Mouse (Mus musculus): ENCODE measurements around the gene Zfp69.

The Zfp69 gene

GRCm38 (mm10) chr4:120924554-120925299 lies 26.8 kb downstream of the Zfp69 start, which contains the start of gene Exo5:
Gene Exo5, minus strand, starts transcription at chr4:120925017.
- DNase-seq (ENCODE audit: low spot score in 2 of 2), result peak; percentile 84 to 90

DNA sequence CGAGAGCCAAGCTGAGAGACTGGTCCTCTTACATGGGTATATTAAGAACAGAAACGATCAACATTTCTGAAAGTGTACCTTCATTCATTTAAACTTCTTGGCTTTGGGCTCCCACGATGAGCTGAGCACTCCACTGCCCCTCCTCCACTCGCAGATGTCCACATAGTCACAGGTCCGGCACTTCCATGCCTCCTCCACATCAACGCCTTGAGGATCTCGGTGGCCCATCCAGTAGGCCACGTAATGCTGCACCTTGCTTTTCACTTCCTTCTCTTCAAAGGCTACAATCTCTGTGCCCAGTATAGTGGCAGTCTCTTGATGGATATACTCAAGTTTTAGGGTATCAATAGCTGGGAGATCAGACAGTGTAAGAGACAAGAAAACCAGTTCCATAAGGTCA lies 30.0 kb downstream of the Zfp69 start:
- DNase-seq (ENCODE audit: low spot score in 2 of 2), result no peak

GRCm38 (mm10) chr4:120914501-120914900 lies 37.0 kb downstream of the Zfp69 start:
- no peak for DNase-seq (ENCODE audit: low spot score in 2 of 2)

DNA sequence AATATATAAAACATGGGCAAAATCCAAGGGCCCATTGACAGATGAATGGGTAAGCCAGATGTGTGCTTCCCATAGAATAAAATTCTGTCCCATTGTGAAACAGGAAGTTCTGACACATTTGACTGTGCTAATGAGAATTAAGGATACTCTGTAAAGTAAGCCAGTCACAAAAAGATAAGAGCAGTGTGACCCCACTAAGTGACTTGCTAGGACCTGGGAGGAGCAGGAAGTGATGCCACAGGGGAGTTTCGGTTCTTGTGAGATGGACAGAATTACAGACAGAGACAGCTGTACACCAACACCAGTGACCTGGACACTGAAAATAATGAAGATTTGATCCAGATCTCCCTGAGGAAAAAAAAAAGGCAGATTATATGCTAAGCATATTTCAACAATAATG lies 37.6 kb downstream of the Zfp69 start:
- DNase-seq (ENCODE audit: low spot score in 2 of 2), result no peak

DNA sequence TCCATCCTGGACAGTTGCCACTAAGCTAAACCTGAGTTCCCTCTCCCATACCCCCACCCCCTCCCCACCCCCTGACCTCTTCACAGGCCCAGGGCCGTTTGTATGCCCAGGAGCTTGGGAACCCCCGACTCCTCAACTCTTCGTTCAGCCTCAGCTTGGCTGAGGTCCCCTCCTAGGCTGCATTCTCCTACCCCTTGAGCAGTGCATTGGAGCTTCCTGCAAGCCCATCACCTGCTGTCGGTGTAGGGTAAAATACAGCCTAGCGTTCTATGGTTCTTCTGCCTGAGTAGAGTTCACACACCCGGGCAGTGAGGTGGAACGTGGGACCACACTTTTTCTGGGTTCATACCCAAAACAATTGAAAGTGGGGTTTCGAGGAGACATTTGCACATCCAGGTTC lies 38.1 kb downstream of the Zfp69 start:
- no peak for DNase-seq (ENCODE audit: low spot score in 2 of 2)

DNA sequence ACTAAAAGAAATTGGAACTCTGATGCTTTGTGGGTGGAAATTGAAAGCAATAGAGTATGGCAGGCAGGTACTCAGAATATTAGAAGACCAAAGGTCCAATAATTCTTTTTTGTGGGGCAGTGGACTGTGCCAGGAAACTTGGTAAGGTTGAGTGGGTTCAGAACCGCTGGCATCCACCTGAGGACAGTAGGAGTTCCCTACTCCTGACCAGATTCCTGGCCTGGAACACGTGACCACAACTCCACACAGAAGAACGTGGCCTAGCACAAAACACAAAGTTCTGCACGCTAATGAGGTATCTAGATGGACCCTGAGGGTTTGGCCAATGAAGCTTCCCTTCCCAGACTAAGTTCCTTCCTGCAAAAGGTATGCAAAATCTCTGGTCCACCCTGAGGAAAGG lies 38.6 kb downstream of the Zfp69 start:
- no peak for DNase-seq (ENCODE audit: low spot score in 2 of 2)

DNA sequence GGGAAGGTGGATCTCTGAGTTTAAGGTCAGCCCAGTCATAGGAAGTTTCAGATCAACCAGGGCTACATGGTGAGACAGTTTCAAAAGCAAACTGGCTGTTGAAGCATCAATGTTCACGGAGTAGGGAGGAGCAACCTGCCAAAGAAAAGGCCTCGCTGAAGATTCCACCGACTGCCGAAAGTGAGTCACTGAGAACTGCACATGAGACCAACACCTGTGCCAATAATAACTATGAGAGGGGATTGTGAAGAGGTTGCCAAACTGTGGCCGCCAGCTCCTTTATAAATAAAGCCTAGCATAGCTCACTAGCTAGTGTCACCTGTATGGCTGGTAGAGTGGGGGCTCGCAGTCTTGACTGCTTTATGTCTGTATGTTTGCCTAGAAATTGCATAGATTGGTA lies 40.4 kb downstream of the Zfp69 start:
- no peak for DNase-seq (ENCODE audit: low spot score in 2 of 2)

GRCm38 (mm10) chr4:120909558-120910150 lies 41.8 kb downstream of the Zfp69 start:
- DNase-seq (ENCODE audit: low spot score in 2 of 2), result peak in 1 of 2 experiments; percentile 27

GRCm38 (mm10) chr4:120905644-120906043 lies 45.9 kb downstream of the Zfp69 start:
- no peak for DNase-seq (ENCODE audit: low spot score in 2 of 2)

DNA sequence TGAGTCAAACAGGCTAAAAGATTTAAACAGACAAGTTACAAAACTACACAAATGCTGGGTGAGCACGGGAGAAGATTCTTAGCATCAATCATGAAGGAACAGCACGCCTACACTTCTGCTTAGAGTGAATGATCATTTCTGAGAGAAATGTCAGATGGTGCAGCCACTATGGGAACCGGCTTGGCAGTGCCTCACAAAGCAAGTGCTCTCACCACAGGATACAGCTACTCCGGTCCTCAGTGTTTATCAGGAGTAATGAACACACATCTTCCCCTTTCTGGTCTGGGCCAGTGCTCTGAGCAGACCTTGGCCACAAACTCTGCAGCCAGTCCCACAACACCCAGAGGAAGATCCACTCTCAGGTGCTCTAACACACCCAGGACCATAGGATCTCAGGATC lies 47.0 kb downstream of the Zfp69 start:
- no peak for DNase-seq (ENCODE audit: low spot score in 2 of 2)

- no peak for DNase-seq (ENCODE audit: low spot score in 2 of 2)
Observed at GRCm38 (mm10) chr4:120895810-120896584, 55.5 kb downstream of the Zfp69 start.

GRCm38 (mm10) chr4:120895226-120895625 lies 56.3 kb downstream of the Zfp69 start:
- DNase-seq (ENCODE audit: low spot score in 2 of 2), result no peak

GRCm38 (mm10) chr4:120894584-120894983 lies 56.9 kb downstream of the Zfp69 start:
- no peak for DNase-seq (ENCODE audit: low spot score in 2 of 2)

DNA sequence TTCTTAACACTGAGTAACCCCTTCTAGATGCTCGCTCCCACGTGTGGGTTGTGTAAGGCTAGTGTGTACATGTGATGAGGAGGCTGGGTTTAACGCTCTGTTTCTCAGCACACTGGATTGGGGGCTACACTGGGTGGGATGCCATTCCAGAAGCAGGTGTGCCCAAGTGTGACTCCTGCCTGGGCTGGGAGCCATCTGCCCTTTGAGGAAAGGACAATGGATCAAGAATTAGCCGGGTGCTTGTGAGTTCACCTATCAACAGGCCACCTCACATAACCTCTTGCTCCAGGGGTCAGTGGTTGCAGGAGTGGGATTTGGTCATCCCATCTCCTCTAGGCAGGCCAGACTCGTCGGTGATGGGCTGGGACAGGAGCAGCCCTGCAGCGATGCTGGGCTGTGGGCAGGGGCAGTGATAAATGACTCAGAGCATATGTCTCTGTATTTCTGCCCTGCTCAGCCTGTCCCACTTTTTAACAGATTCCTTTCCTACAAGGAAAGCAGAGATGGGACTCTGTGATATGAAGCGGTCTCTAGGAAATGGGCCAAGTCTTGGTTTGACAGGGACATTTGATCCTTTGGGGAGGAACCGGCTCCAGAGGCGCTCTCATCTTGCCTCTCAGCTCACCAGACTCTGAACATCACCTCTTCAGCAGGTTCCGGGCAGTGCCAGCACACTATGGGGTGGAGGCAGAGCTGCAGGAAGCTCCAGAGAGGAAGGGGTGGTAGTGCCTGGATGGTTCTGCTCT lies 57.7 kb downstream of the Zfp69 start:
- DNase-seq (ENCODE audit: low spot score in 2 of 2), result no peak

- DNase-seq (ENCODE audit: low spot score in 2 of 2), result no peak
Observed at GRCm38 (mm10) chr4:120892516-120892915, 59.0 kb downstream of the Zfp69 start.

DNA sequence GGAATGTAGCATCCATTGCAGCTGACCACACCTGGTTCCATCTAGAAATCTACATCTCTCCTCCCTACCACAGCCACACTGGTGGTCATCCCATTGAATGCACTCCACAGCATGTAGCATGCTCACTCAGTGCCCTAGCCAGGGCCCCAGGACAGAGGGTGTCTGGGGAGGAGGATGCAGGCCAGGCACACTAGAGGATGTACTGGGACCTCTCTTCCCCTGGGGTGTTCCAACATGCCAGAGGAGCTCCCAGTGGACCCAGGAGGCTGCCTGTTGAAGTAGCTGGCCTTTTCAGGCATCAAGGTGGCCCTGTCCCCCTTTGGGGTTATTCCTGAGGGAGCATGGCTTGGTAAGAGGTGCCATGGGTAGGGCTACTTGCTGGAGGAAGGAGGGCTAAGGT lies 59.5 kb downstream of the Zfp69 start:
- DNase-seq (ENCODE audit: low spot score in 2 of 2), result no peak

DNA sequence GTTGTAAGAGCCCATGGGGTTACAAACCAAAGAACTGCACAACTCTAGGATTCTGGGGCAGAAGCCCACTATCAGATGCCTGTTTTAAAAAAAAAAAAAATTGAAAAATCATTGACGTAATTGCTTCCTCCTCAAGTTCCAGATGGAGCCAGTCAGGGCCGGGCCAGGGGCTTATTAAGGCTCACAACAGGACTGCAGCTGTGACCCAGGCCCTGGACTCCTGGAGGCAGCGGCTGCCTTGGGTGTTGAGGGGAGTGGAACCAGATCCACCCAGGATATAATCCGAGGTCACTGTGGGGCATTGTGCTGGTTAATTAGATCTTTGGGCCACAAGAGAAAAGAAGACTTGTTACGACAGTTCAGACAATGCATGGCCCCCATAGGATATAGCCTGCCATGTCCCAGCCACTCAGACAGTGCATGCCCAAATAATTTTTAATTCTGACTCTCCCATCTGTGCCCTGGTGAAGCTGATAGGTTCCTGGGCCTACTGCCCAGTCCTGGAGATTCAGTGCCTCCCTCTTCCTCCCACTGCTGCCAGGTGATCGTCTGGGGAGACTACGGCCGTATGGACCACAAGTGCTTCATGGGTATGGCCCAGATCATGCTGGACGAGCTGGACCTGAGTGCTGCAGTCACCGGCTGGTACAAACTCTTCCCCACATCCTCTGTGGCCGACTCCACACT lies 60.6 kb downstream of the Zfp69 start:
- DNase-seq (ENCODE audit: low spot score in 2 of 2), result no peak

DNA sequence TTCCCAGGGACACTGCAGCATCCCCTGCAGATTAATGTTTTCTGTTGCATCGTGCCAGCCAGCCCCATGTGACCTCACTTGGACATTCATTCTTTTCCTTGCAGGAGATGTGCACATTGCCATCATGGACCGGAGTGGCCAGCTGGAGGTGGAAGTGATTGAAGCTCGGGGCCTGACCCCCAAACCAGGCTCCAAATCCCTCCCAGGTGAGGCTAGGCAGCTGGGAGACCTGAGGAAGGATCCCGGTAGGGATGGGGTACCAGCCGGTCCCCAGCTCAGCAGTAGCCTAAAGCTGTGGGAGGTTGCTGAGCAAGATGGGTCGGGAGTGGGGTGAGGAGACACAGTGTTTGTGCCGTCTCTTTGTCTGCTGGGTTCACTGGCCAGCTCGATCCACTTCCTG lies 62.6 kb downstream of the Zfp69 start:
- DNase-seq (ENCODE audit: low spot score in 2 of 2), result no peak

GRCm38 (mm10) chr4:120887381-120888112 lies 64.0 kb downstream of the Zfp69 start:
- DNase-seq (ENCODE audit: low spot score in 2 of 2), result peak; percentile 11 to 32

DNA sequence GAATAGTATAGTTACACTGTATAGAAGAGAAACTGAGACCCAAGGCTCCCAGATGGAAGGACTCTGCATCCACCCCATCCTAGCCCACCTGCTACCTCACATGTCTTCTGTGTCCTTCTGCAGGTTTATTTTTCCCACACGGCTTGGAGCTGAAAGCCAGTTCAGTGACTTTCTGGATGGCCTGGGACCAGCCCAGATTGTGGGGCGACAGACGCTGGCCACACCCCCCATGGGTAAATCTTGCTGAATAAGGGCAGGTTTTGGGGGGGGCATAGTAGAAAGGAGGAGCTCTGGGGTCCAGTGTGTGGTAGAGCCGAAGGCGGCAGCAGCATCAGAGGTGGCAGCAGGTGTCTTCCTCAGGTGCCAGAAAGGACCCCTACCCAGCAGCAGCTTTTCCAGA lies 64.7 kb downstream of the Zfp69 start:
- DNase-seq (ENCODE audit: low spot score in 2 of 2), result no peak

GRCm38 (mm10) chr4:120886131-120886530 lies 65.4 kb downstream of the Zfp69 start:
- DNase-seq (ENCODE audit: low spot score in 2 of 2), result no peak

Data from urinary bladder, postnatal 36 days (tissue).